ENCODE assay signal across 8 mouse cellular contexts in the genomic region with DNA sequence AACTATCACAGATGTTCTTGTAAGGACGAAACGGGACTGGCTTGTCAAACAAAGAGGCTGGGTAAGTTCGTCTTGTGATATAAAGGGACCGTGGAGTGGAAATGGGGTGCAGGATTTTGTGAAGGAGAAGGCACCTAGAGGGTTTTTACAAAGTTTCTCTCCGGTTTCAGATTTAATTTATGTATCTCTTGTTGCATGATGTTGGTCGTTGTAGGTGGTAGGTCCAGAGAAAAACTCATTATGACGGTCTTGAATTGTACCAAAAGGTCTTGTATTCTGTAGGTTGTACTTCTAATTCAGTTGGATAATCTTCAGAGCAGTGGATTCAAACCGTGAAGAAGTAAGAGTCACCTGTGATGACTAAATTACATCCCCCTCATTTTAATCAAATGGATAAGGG. TPM values are rescaled to one million over a fixed set of nuclear protein-coding genes. Genes with fewer than 3 reads are reported as not detected.
DNase-seq lines count a peak whose midpoint lies in the region; ATAC-seq and TF ChIP-seq lines count a peak whose summit lies in the region.

No protein-coding gene starts in this region.

- peak overlapping the region; percentile 100 for H3K9ac ChIP-seq in liver, embryonic 11.5 days (ENCODE audit: low read depth, low read length)
- peak overlapping the region; percentile 100 for H3K9ac ChIP-seq in stomach, postnatal 0 days (ENCODE audit: low read length)

- H3K4me2 ChIP-seq in liver, embryonic 11.5 days = peak overlapping the region; percentile 88
- H3K4me2 ChIP-seq in stomach, postnatal 0 days (replicated peaks; ENCODE audit: low read depth) = peak overlapping the region; percentile 79

- TF ChIP-seq POLR2A in spleen, adult 2 months (IDR thresholded peaks at IDR 0.05; ENCODE audit: low read depth, low read length) = no peak

- H3K27me3 ChIP-seq in erythroblast, embryonic 14.5 days (ENCODE audit: control insufficient read depth) = no peaks in the 10 kb centered on the region
- H3K27me3 ChIP-seq in spleen, adult 2 months (ENCODE audit: control insufficient read depth, insufficient read depth, low read length) = no peaks in the 10 kb centered on the region
- H3K27me3 ChIP-seq in liver, embryonic 11.5 days (replicated peaks; ENCODE audit: control insufficient read depth, insufficient read depth, low read length) = no peaks in the 10 kb centered on the region
- H3K27me3 ChIP-seq in stomach, postnatal 0 days (ENCODE audit: control insufficient read depth, insufficient read depth, low read length) = no peaks in the 10 kb centered on the region

- H3K9me3 ChIP-seq in erythroblast, embryonic 14.5 days (ENCODE audit: control insufficient read depth, low read length) = no peaks in the 10 kb centered on the region
- no peaks in the 10 kb centered on the region for H3K9me3 ChIP-seq in liver, embryonic 11.5 days (ENCODE audit: control insufficient read depth, low read length)
- no peaks in the 10 kb centered on the region for H3K9me3 ChIP-seq in stomach, postnatal 0 days (ENCODE audit: control insufficient read depth, low read length)

- H3K4me3 ChIP-seq in erythroblast, embryonic 14.5 days (replicated peaks) = peak overlapping the region; percentile 79
- H3K4me3 ChIP-seq in spleen, adult 2 months (ENCODE audit: extremely low read depth, insufficient read depth, insufficient read length) = peak overlapping the region; percentile 90
- peak overlapping the region; percentile 97 for H3K4me3 ChIP-seq in liver, embryonic 11.5 days (ENCODE audit: low read depth, low read length)
- peak overlapping the region; percentile 92 for H3K4me3 ChIP-seq in stomach, postnatal 0 days (ENCODE audit: low read depth, low read length)

- TF ChIP-seq EP300 in stomach, postnatal 0 days (optimal IDR thresholded peaks at IDR 0.05) = no peak

- no peak for TF ChIP-seq CTCF in spleen, adult 2 months (IDR thresholded peaks at IDR 0.05; ENCODE audit: extremely low read depth, insufficient read depth, insufficient read length, insufficient replicate concordance)
- TF ChIP-seq CTCF in stomach, postnatal 0 days (IDR thresholded peaks at IDR 0.05; ENCODE audit: low read depth) = no peak

- peaks cover 67% of the 10 kb centered on the region for H3K4me1 ChIP-seq in erythroblast, embryonic 14.5 days (ENCODE audit: control insufficient read depth)
- H3K4me1 ChIP-seq in spleen, adult 2 months (ENCODE audit: control insufficient read depth, insufficient read depth, insufficient read length) = peaks cover 15% of the 10 kb centered on the region
- peaks cover 48% of the 10 kb centered on the region for H3K4me1 ChIP-seq in liver, embryonic 11.5 days (replicated peaks; ENCODE audit: control insufficient read depth, insufficient read depth, low read length)
- peaks cover 11% of the 10 kb centered on the region; the same call in 1 of the 2 replicates for H3K4me1 ChIP-seq in stomach, postnatal 0 days (replicated peaks; ENCODE audit: control insufficient read depth, insufficient read depth)

- peaks cover 70% of the 10 kb centered on the region for H3K36me3 ChIP-seq in erythroblast, embryonic 14.5 days (ENCODE audit: control insufficient read depth)
- H3K36me3 ChIP-seq in spleen, adult 2 months (ENCODE audit: control insufficient read depth, insufficient read depth, low read length) = peaks cover 35% of the 10 kb centered on the region
- peaks cover 30% of the 10 kb centered on the region for H3K36me3 ChIP-seq in liver, embryonic 11.5 days (ENCODE audit: control insufficient read depth, insufficient read depth, low read length)
- peaks cover 14% of the 10 kb centered on the region for H3K36me3 ChIP-seq in stomach, postnatal 0 days (ENCODE audit: control insufficient read depth, insufficient read depth, low read length)

- peak overlapping the region; percentile 99 for H3K27ac ChIP-seq in spleen, adult 2 months (ENCODE audit: insufficient read depth, low read length)
- H3K27ac ChIP-seq in liver, embryonic 11.5 days (ENCODE audit: low read depth, low read length) = peak overlapping the region; percentile 93; the same call in 1 of the 2 replicates
- peak overlapping the region; percentile 99 for H3K27ac ChIP-seq in stomach, postnatal 0 days (replicated peaks)

- WGBS in spleen, adult 2 months = under 1% methylated on average over 8 of the region's 8 CpGs
- 2% methylated on average over 8 of the region's 8 CpGs for WGBS in liver, embryonic 11.5 days
- 1% methylated on average over 8 of the region's 8 CpGs for WGBS in stomach, postnatal 0 days

- DNase-seq in spleen, adult 2 months (ENCODE audit: low read depth in 1 of 2, low spot score in 2 of 2) = no peak
- DNase-seq in spleen, postnatal 14 days (ENCODE audit: low spot score in 2 of 2) = no peak
- DNase-seq in liver, embryonic 11.5 days (ENCODE audit: low spot score) = no peak
- DNase-seq in stomach, postnatal 0 days (ENCODE audit: low spot score) = no peak
- DNase-seq in adrenal gland, adult 8-10 months = no peak

- ATAC-seq in erythroblast, adult 5-6 weeks (replicated peaks; ENCODE audit: low FRiP score, poor library complexity, severe bottlenecking) = no peak
- ATAC-seq in liver, embryonic 11.5 days (replicated peaks; ENCODE audit: low FRiP score) = no peak
- ATAC-seq in stomach, postnatal 0 days (ENCODE audit: low FRiP score, low TSS enrichment) = no peak
- no peak for ATAC-seq in inflammation-experienced regulatory T-cells, adult 6 months

RNA-seq across cellular contexts. Expression of a gene that starts 1.4 kb away (rescaled TPM):
- 31.1 and 36.9 TPM in 2 replicates for polyA plus RNA-seq in erythroblast, embryonic 14.5 days (2012)
- total RNA-seq in erythroblast, adult 5-6 weeks (2015; ENCODE audit: low replicate concordance) = 83.2 and 113 TPM in 2 replicates
- 70.6 and 76.3 TPM in 2 replicates for total RNA-seq in erythroblast, adult 5-6 weeks (2017; ENCODE audit: low replicate concordance)
- polyA plus RNA-seq in spleen, adult 2 months (2012; rRNA removed) = 169 and 276 TPM in 2 replicates
- 52.2 and 57.7 TPM in 2 replicates for polyA plus RNA-seq in liver, embryonic 11.5 days (2014; fragmentation: Nextera tagmentation; extraction: Ambion mirVana)
- 57.9 and 59.2 TPM in 2 replicates for polyA plus RNA-seq in stomach, postnatal 0 days (2015; fragmentation: Nextera tagmentation; extraction: Ambion mirVana)
- total RNA-seq in adrenal gland, adult 8-10 months (2022) = 100 to 1,000 TPM; 177 to 189 (median 179) TPM
- polyA plus RNA-seq in inflammation-experienced regulatory T-cells, adult 6 months (2017; shearing (Covaris generic)) = 10 to 100 TPM; 50.5 to 86.1 (median 61.6) TPM

RNA-seq across cellular contexts. Expression of a gene that starts 27.8 kb away (rescaled TPM):
- polyA plus RNA-seq in erythroblast, embryonic 14.5 days (2012) = 0.22 TPM in 1 of 2 replicates, not detected in the other
- total RNA-seq in erythroblast, adult 5-6 weeks (2015; ENCODE audit: low replicate concordance) = not detected in 2 replicates
- total RNA-seq in erythroblast, adult 5-6 weeks (2017; ENCODE audit: low replicate concordance) = not detected in 2 replicates
- polyA plus RNA-seq in spleen, adult 2 months (2012; rRNA removed) = 7.9 and 8.1 TPM in 2 replicates
- polyA plus RNA-seq in liver, embryonic 11.5 days (2014; fragmentation: Nextera tagmentation; extraction: Ambion mirVana) = 0.38 and 1.2 TPM in 2 replicates
- 9.4 and 10.4 TPM in 2 replicates for polyA plus RNA-seq in stomach, postnatal 0 days (2015; fragmentation: Nextera tagmentation; extraction: Ambion mirVana)
- total RNA-seq in adrenal gland, adult 8-10 months (2022) = 10 to 100 TPM in 1 of 4 experiments, 1 to 10 TPM in 3; 4.3 to 10.2 (median 6.4) TPM
- polyA plus RNA-seq in inflammation-experienced regulatory T-cells, adult 6 months (2017; shearing (Covaris generic)) = 1 to 10 TPM; 2.0 to 4.6 (median 2.2) TPM

RNA-seq across cellular contexts. Expression of a gene that starts 35.2 kb away (rescaled TPM):
- 2.8 and 4.2 TPM in 2 replicates for polyA plus RNA-seq in erythroblast, embryonic 14.5 days (2012)
- 30.9 and 34.1 TPM in 2 replicates for total RNA-seq in erythroblast, adult 5-6 weeks (2015; ENCODE audit: low replicate concordance)
- 52.8 and 58.1 TPM in 2 replicates for total RNA-seq in erythroblast, adult 5-6 weeks (2017; ENCODE audit: low replicate concordance)
- polyA plus RNA-seq in spleen, adult 2 months (2012; rRNA removed) = 8.3 and 10.4 TPM in 2 replicates
- polyA plus RNA-seq in liver, embryonic 11.5 days (2014; fragmentation: Nextera tagmentation; extraction: Ambion mirVana) = 51.3 and 55.8 TPM in 2 replicates
- 42.3 and 44.2 TPM in 2 replicates for polyA plus RNA-seq in stomach, postnatal 0 days (2015; fragmentation: Nextera tagmentation; extraction: Ambion mirVana)
- 100 to 1,000 TPM; 102 to 141 (median 119) TPM for total RNA-seq in adrenal gland, adult 8-10 months (2022)
- 10 to 100 TPM; 68.7 to 89.9 (median 76.3) TPM for polyA plus RNA-seq in inflammation-experienced regulatory T-cells, adult 6 months (2017; shearing (Covaris generic))
